Mouse (Mus musculus) embryonic facial prominence, embryonic 12.5 days (tissue): ENCODE results near the gene Olfr365. TPM values are rescaled to one million over a fixed set of nuclear protein-coding genes. Genes with fewer than 3 reads are reported as not detected.

Source experiments
- ATAC-seq: fragments of 200-750 bp; cut with Nextera tagmentation; 2 replicates; pipeline ENCODE4 v1.8.0; 2017; ENCODE audit not compliant: insufficient number of reproducible peaks, insufficient read depth, low FRiP score, low TSS enrichment
- H3K27ac ChIP-seq: fragments of 300-500 bp; sonication (generic); 2 replicates; pipeline ENCODE4 v1.5.1; 2016; ENCODE audit warnings: mild to moderate bottlenecking
- H3K27me3 ChIP-seq: fragments of 300-500 bp; sonication (generic); 2 replicates; pipeline ENCODE4 v1.6.1; 2016; ENCODE audit warnings: mild to moderate bottlenecking, moderate library complexity
- H3K36me3 ChIP-seq: fragments of 300-500 bp; sonication (generic); 2 replicates; pipeline ENCODE4 v1.6.1; 2016; ENCODE audit warnings: mild to moderate bottlenecking
- H3K4me1 ChIP-seq: fragments of 300-500 bp; sonication (generic); 2 replicates; pipeline ENCODE4 v1.6.1; 2016
- H3K4me2 ChIP-seq: fragments of 300-500 bp; sonication (generic); replicated peaks from 2 replicates; pipeline ENCODE4 v1.6.1; 2016; ENCODE audit warnings: mild to moderate bottlenecking, moderate library complexity
- H3K4me3 ChIP-seq: fragments of 300-500 bp; sonication (generic); 2 replicates; pipeline ENCODE4 v1.5.1; 2016; ENCODE audit warnings: mild to moderate bottlenecking
- H3K9ac ChIP-seq: fragments of 300-500 bp; sonication (generic); 2 replicates; pipeline ENCODE4 v1.6.1; 2016; ENCODE audit warnings: mild to moderate bottlenecking, moderate library complexity
- H3K9me3 ChIP-seq: fragments of 300-500 bp; sonication (generic); 2 replicates; pipeline ENCODE4 v1.6.1; 2016; ENCODE audit warnings: mild to moderate bottlenecking, moderate library complexity
- WGBS: fragments of 180-500 bp; shearing (Covaris S2); methylation state at CpG from one replicate; pipeline ENCODE4 v1.1.7; 2016; 5-methylcytosine and 5-hydroxymethylcytosine counted together
- polyA plus RNA-seq: library from polyadenylated mRNA; unstranded; fragments of >200 nt; fragmentation: Nextera tagmentation; extraction: Ambion mirVana; gene quantifications from 2 replicates; pipeline ENCODE4 v1.2.1, GENCODE M21; 2016

The Olfr365 gene
- polyA plus RNA-seq = not detected in 2 replicates

- Histone ChIP-seq H3K27ac (no peak within 1 kb of the TSS), H3K4me3 (no peak within 1 kb of the TSS), H3K36me3 (no peaks in the 10 kb centered on the region), H3K9ac (no peak within 1 kb of the TSS), H3K4me1 (no peaks in the 10 kb centered on the region), H3K27me3 (no peaks in the 10 kb centered on the region), H3K4me2 (no peak within 1 kb of the TSS), H3K9me3 (peaks cover 2% of the 10 kb centered on the region; the same call in 1 of the 2 replicates)
- 72% methylated on average over 3 of the region's 3 CpGs for WGBS
- ATAC-seq = no peak
These were observed at the start of gene Olfr365 for GRCm38 (mm10) chr2:37187898-37188297. Gene Olfr365, plus strand, starts transcription at chr2:37188198.

GRCm38 (mm10) chr2:37139022-37139421 lies 49.0 kb upstream of the Olfr365 start, which contains the start of gene Olfr364-ps1:
Gene Olfr364-ps1, plus strand, starts transcription at chr2:37139322.
- Histone ChIP-seq H3K27ac (no peak within 1 kb of the TSS), H3K4me3 (no peak within 1 kb of the TSS), H3K4me1 (no peaks in the 10 kb centered on the region), H3K27me3 (no peaks in the 10 kb centered on the region), H3K9me3 (peaks cover 5% of the 10 kb centered on the region; the same call in 1 of the 2 replicates), H3K4me2 (no peak within 1 kb of the TSS), H3K9ac (no peak within 1 kb of the TSS), H3K36me3 (no peaks in the 10 kb centered on the region)
- 84% methylated on average over 3 of the region's 3 CpGs for WGBS
- no peak for ATAC-seq

- no peak within 1 kb of the TSS for H3K9ac ChIP-seq
- H3K27ac ChIP-seq = no peak within 1 kb of the TSS
- H3K36me3 ChIP-seq = no peaks in the 10 kb centered on the region
- H3K4me3 ChIP-seq = no peak within 1 kb of the TSS
- no peak for ATAC-seq
- no peak within 1 kb of the TSS for H3K4me2 ChIP-seq
- 0 out of 2 replicates have a peak, but pooled peaks cover 8% of the 10 kb centered on the region for H3K9me3 ChIP-seq
- no peaks in the 10 kb centered on the region for H3K4me1 ChIP-seq
- no peaks in the 10 kb centered on the region for H3K27me3 ChIP-seq
These were observed 23.3 kb downstream of the Olfr365 start, which contains the start of gene Olfr366 for GRCm38 (mm10) chr2:37211274-37211673. Gene Olfr366, plus strand, starts transcription at chr2:37211574.

Other genes with a start within 250 kb of the Olfr365 start
- not detected in 2 replicates for gene Olfr357, start 194.4 kb upstream of the Olfr365 start, polyA plus RNA-seq
- gene Olfr358, start 178.9 kb upstream of the Olfr365 start, polyA plus RNA-seq = not detected in 2 replicates
- not detected in 2 replicates for gene Olfr360, start 122.5 kb upstream of the Olfr365 start, polyA plus RNA-seq
- gene Olfr361, start 98.9 kb upstream of the Olfr365 start, polyA plus RNA-seq = not detected in 2 replicates
- gene Olfr362, start 70.3 kb upstream of the Olfr365 start, polyA plus RNA-seq = not detected in 2 replicates
- gene Olfr364-ps1, start 48.9 kb upstream of the Olfr365 start, polyA plus RNA-seq = not detected in 2 replicates
- gene Olfr366, start 23.4 kb downstream of the Olfr365 start, polyA plus RNA-seq = not detected in 2 replicates
- gene Olfr368, start 138.3 kb downstream of the Olfr365 start, polyA plus RNA-seq = not detected in 2 replicates
- gene Pdcl, start 171.1 kb downstream of the Olfr365 start, polyA plus RNA-seq = 51.5 and 52.7 TPM in 2 replicates
- 22.9 and 23.1 TPM in 2 replicates for gene Rc3h2, start 234.7 kb downstream of the Olfr365 start, polyA plus RNA-seq